Mouse (Mus musculus) hindbrain, embryonic 13.5 days (tissue): ENCODE results near the gene Gm10945. TPM values are rescaled to one million over a fixed set of nuclear protein-coding genes. Genes with fewer than 3 reads are reported as not detected.

Experiments
- ATAC-seq: fragments of 200-750 bp; cut with Nextera tagmentation; 2 replicates; pipeline ENCODE4 v1.8.0; 2017; ENCODE audit warnings: moderate TSS enrichment; ENCODE audit not compliant: low FRiP score
- H3K27ac ChIP-seq: fragments of 300-500 bp; sonication (generic); 2 replicates; pipeline ENCODE4 v1.5.1; 2015; ENCODE audit warnings: inconsistent platforms, mild to moderate bottlenecking, moderate library complexity
- H3K27me3 ChIP-seq: fragments of 300-500 bp; sonication (generic); 2 replicates; pipeline ENCODE4 v1.6.1; 2015; ENCODE audit warnings: mild to moderate bottlenecking, inconsistent platforms
- H3K36me3 ChIP-seq: fragments of 300-500 bp; sonication (generic); 2 replicates; pipeline ENCODE4 v1.6.1; 2015; ENCODE audit warnings: mild to moderate bottlenecking, inconsistent platforms
- H3K4me1 ChIP-seq: fragments of 300-500 bp; sonication (generic); replicated peaks from 2 replicates; pipeline ENCODE4 v1.6.1; 2015; ENCODE audit warnings: inconsistent platforms
- H3K4me2 ChIP-seq: fragments of 300-500 bp; sonication (generic); 2 replicates; pipeline ENCODE4 v1.6.1; 2015; ENCODE audit warnings: inconsistent platforms, mild to moderate bottlenecking, moderate library complexity
- H3K4me3 ChIP-seq: fragments of 300-500 bp; sonication (generic); 2 replicates; pipeline ENCODE4 v1.5.1; 2015; ENCODE audit warnings: mild to moderate bottlenecking, inconsistent platforms
- H3K9ac ChIP-seq: fragments of 300-500 bp; sonication (generic); 2 replicates; pipeline ENCODE4 v1.6.1; 2015; ENCODE audit warnings: mild to moderate bottlenecking, inconsistent platforms
- H3K9me3 ChIP-seq: fragments of 300-500 bp; sonication (generic); 2 replicates; pipeline ENCODE4 v1.6.1; 2016; ENCODE audit warnings: inconsistent platforms
- WGBS: fragments of 180-500 bp; shearing (Covaris S2); methylation state at CpG from one replicate; pipeline ENCODE4 v1.1.7; 2015; 5-methylcytosine and 5-hydroxymethylcytosine counted together
- polyA plus RNA-seq: library from polyadenylated mRNA; unstranded; fragments of >200 nt; fragmentation: Nextera tagmentation; extraction: Ambion mirVana; gene quantifications from 2 replicates; pipeline ENCODE4 v1.2.1, GENCODE M21; 2015

The Gm10945 gene
- polyA plus RNA-seq, result not detected in 2 replicates

GRCm38 (mm10) chr10:6761287-6761811 lies at the start of gene Gm10945:
Gene Gm10945, minus strand, starts transcription at chr10:6761761.
- no peak within 1 kb of the TSS for H3K4me2 ChIP-seq

GRCm38 (mm10) chr10:6790226-6790625 lies 28.7 kb upstream of the Gm10945 start:
- 0 out of 2 replicates have a peak, but pooled peaks have one; percentile 23 for ATAC-seq
- Histone ChIP-seq H3K36me3 (no peaks in the 10 kb centered on the region), H3K4me3 (no peak overlapping the region)

More at GRCm38 (mm10) chr10:6761287-6761811, at the start of gene Gm10945:
- Histone ChIP-seq H3K36me3 (no peaks in the 10 kb centered on the region), H3K9ac (no peak within 1 kb of the TSS), H3K9me3 (no peaks in the 10 kb centered on the region), H3K27me3 (no peaks in the 10 kb centered on the region), H3K4me3 (no peak within 1 kb of the TSS), H3K27ac (no peak within 1 kb of the TSS), H3K4me1 (no peaks in the 10 kb centered on the region)
- no peak for ATAC-seq
- WGBS, result 91% methylated on average over 2 of the region's 2 CpGs

GRCm38 (mm10) chr10:6788517-6789237 lies 27.1 kb upstream of the Gm10945 start:
- H3K4me2 ChIP-seq, result peak overlapping the region; percentile 63
- no peaks in the 10 kb centered on the region for H3K36me3 ChIP-seq
- ATAC-seq, result peak; percentile 92
- H3K4me1 ChIP-seq, result peaks cover 9% of the 10 kb centered on the region
- 0 out of 2 replicates have a peak, but pooled peaks cover 5% of the 10 kb centered on the region for H3K27me3 ChIP-seq
- peak overlapping the region; percentile 41 for H3K4me3 ChIP-seq
- no peak overlapping the region for H3K27ac ChIP-seq
- no peaks in the 10 kb centered on the region for H3K9me3 ChIP-seq
- 3% methylated on average over 24 of the region's 25 CpGs for WGBS
- H3K9ac ChIP-seq, result peak overlapping the region; percentile 47

More at GRCm38 (mm10) chr10:6790226-6790625, 28.7 kb upstream of the Gm10945 start:
- Histone ChIP-seq H3K4me2 (no peak overlapping the region), H3K27ac (no peak overlapping the region), H3K27me3 (0 out of 2 replicates have a peak, but pooled peaks cover 5% of the 10 kb centered on the region), H3K4me1 (peaks cover 9% of the 10 kb centered on the region), H3K9ac (no peak overlapping the region), H3K9me3 (no peaks in the 10 kb centered on the region)

- 94% methylated on average over 3 of the region's 3 CpGs for WGBS
- no peak within 1 kb of the TSS for H3K27ac ChIP-seq
- H3K27me3 ChIP-seq, result no peaks in the 10 kb centered on the region
- H3K4me1 ChIP-seq, result no peaks in the 10 kb centered on the region
- no peak for ATAC-seq
- no peaks in the 10 kb centered on the region for H3K36me3 ChIP-seq
- no peak within 1 kb of the TSS for H3K4me3 ChIP-seq
- H3K4me2 ChIP-seq, result no peak within 1 kb of the TSS
- no peaks in the 10 kb centered on the region for H3K9me3 ChIP-seq
- no peak within 1 kb of the TSS for H3K9ac ChIP-seq
These were observed 3.4 kb downstream of the Gm10945 start, which contains the start of gene Oprm1 for GRCm38 (mm10) chr10:6758206-6758605. Gene Oprm1, plus strand, starts transcription at chr10:6758506.

GRCm38 (mm10) chr10:6753375-6753774 lies 8.2 kb downstream of the Gm10945 start:
- H3K4me3 ChIP-seq, result no peak overlapping the region
- no peak for ATAC-seq
- no peaks in the 10 kb centered on the region for H3K27me3 ChIP-seq
- no peaks in the 10 kb centered on the region for H3K4me1 ChIP-seq
- no peak overlapping the region for H3K27ac ChIP-seq
- no peak overlapping the region for H3K9ac ChIP-seq
- no peak overlapping the region for H3K4me2 ChIP-seq
- WGBS, result 92% methylated on average over 5 of the region's 5 CpGs
- no peaks in the 10 kb centered on the region for H3K36me3 ChIP-seq
- H3K9me3 ChIP-seq, result no peaks in the 10 kb centered on the region

GRCm38 (mm10) chr10:6728469-6728868 lies 33.1 kb downstream of the Gm10945 start:
- Histone ChIP-seq H3K4me1 (no peaks in the 10 kb centered on the region), H3K9me3 (no peaks in the 10 kb centered on the region), H3K4me3 (no peak overlapping the region), H3K4me2 (no peak overlapping the region), H3K9ac (no peak overlapping the region), H3K27ac (no peak overlapping the region), H3K27me3 (no peaks in the 10 kb centered on the region), H3K36me3 (no peaks in the 10 kb centered on the region)
- ATAC-seq, result no peak
- 95% methylated on average over 3 of the region's 3 CpGs for WGBS

GRCm38 (mm10) chr10:6723765-6724164 lies 37.8 kb downstream of the Gm10945 start:
- 69% methylated on average over 1 of the region's 1 CpGs for WGBS

GRCm38 (mm10) chr10:6717181-6717948 lies 44.2 kb downstream of the Gm10945 start:
- Histone ChIP-seq H3K9me3 (no peaks in the 10 kb centered on the region), H3K27ac (no peak overlapping the region), H3K27me3 (no peaks in the 10 kb centered on the region), H3K4me1 (no peaks in the 10 kb centered on the region), H3K9ac (no peak overlapping the region), H3K36me3 (no peaks in the 10 kb centered on the region), H3K4me3 (no peak overlapping the region), H3K4me2 (no peak overlapping the region)
- no peak for ATAC-seq
- 88% methylated on average over 4 of the region's 4 CpGs for WGBS

More at GRCm38 (mm10) chr10:6723765-6724164, 37.8 kb downstream of the Gm10945 start:
- no peaks in the 10 kb centered on the region for H3K4me1 ChIP-seq
- H3K4me3 ChIP-seq, result no peak overlapping the region
- H3K36me3 ChIP-seq, result no peaks in the 10 kb centered on the region
- no peak overlapping the region for H3K4me2 ChIP-seq
- H3K9me3 ChIP-seq, result no peaks in the 10 kb centered on the region
- ATAC-seq, result 0 out of 2 replicates have a peak, but pooled peaks have one; percentile 39
- no peaks in the 10 kb centered on the region for H3K27me3 ChIP-seq
- no peak overlapping the region for H3K9ac ChIP-seq
- no peak overlapping the region for H3K27ac ChIP-seq

- H3K27ac ChIP-seq, result no peak overlapping the region
- WGBS, result 87% methylated on average over 1 of the region's 1 CpGs
- H3K36me3 ChIP-seq, result no peaks in the 10 kb centered on the region
- H3K4me2 ChIP-seq, result no peak overlapping the region
- H3K9me3 ChIP-seq, result no peaks in the 10 kb centered on the region
- no peak for ATAC-seq
- H3K4me1 ChIP-seq, result no peaks in the 10 kb centered on the region
- no peaks in the 10 kb centered on the region for H3K27me3 ChIP-seq
- H3K9ac ChIP-seq, result no peak overlapping the region
- no peak overlapping the region for H3K4me3 ChIP-seq
These were observed 56.2 kb downstream of the Gm10945 start for GRCm38 (mm10) chr10:6705226-6705885.

GRCm38 (mm10) chr10:6694218-6694850 lies 67.2 kb downstream of the Gm10945 start:
- ATAC-seq, result peak; percentile 73
- Histone ChIP-seq H3K4me3 (no peak overlapping the region), H3K36me3 (no peaks in the 10 kb centered on the region), H3K4me1 (no peaks in the 10 kb centered on the region), H3K27ac (no peak overlapping the region), H3K27me3 (no peaks in the 10 kb centered on the region), H3K4me2 (peak overlapping the region; percentile 26; the same call in 1 of the 2 replicates), H3K9me3 (no peaks in the 10 kb centered on the region), H3K9ac (no peak overlapping the region)
- 53% methylated on average over 13 of the region's 13 CpGs for WGBS
